Mouse (Mus musculus) lung, postnatal 0 days (tissue): ENCODE results near the gene Ago3.

Source experiments
- CTCF ChIP-seq: IDR thresholded peaks from 2 replicates; pipeline ENCODE4 v1.5.1; 2016; ENCODE audit warnings: antibody characterized with exemption, mild to moderate bottlenecking
- EP300 ChIP-seq: IDR thresholded peaks from 2 replicates; pipeline ENCODE4 v1.6.1; 2016; ENCODE audit warnings: antibody characterized with exemption, mild to moderate bottlenecking, control low read depth

DNA sequence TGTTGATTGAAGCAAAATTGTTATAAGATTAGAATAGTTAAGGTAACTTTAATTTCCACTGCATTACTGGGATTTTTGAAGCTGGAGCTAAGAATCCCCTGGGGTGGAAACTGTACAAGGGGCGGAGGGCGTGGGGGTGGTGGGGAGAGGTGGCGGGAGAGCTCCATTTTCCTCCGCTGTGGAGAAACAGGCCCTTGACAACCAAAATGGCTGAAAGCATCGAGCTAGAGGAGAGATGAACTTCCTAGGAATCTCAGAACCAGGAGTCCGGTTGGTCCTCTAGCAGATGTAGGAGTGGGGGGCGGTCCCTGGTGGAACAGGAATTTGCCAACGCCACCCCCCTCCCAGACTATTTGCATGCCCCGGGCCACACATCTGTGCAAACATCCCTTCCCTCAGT lies 147.7 kb downstream of the Ago3 start:
- TF ChIP-seq CTCF (no peak), EP300 (no peak)
